17 mouse cellular contexts compared by ENCODE assay signal in genomic region chr15:80832808-80833207, GRCm38 (mm10).
A peak's percentile ranks its signal among the peaks of the same experiment; 100 is the strongest.
DNase-seq lines count a peak whose midpoint lies in the region; ATAC-seq and TF ChIP-seq lines count a peak whose summit lies in the region.
"Had no signal": no experiment of that assay in that cellular context is flagged by ENCODE, and none has a peak within 500 bp of the region (broad histone marks: within the 10 kb centered on the region; RNA-seq: fewer than 3 reads in every experiment).

No protein-coding gene starts in this region.

- H3K79me2 ChIP-seq in MEL (ENCODE audit: control insufficient read depth, insufficient read depth, low read length, poor library complexity) = peaks cover 9% of the 10 kb centered on the region

- ATAC-seq in heart, embryonic 14.5 days (ENCODE audit: insufficient number of reproducible peaks, insufficient read depth, low FRiP score, low read depth) = no peak
- no peak for ATAC-seq in heart, embryonic 11.5 days (replicated peaks; ENCODE audit: insufficient number of reproducible peaks, low FRiP score, low TSS enrichment)
- ATAC-seq in granulocyte monocyte progenitor cell, adult 5-6 weeks (replicated peaks; ENCODE audit: poor library complexity, severe bottlenecking) = peak; percentile 84
- peak; percentile 58 for ATAC-seq in megakaryocyte, adult 5-6 weeks (ENCODE audit: poor library complexity, severe bottlenecking)
- no peak for ATAC-seq in cerebellum, adult (ENCODE audit: insufficient number of reproducible peaks, low FRiP score, low TSS enrichment)
- ATAC-seq: inflammation-experienced regulatory T-cells, adult 6 months had no signal

- H3K9ac ChIP-seq in heart, embryonic 14.5 days (ENCODE audit: low read length) = 0 out of 2 replicates have a peak overlapping the region, but pooled peaks have one; percentile 17
- no peak overlapping the region for H3K9ac ChIP-seq in heart, embryonic 11.5 days (ENCODE audit: low read depth, low read length)
- H3K9ac ChIP-seq in MEL (ENCODE audit: control insufficient read depth, low read depth, low read length, poor library complexity, severe bottlenecking) = no peak overlapping the region
- H3K9ac ChIP-seq: neural tube, embryonic 12.5 days had no signal

- no peak for TF ChIP-seq RAD21 in MEL (IDR thresholded peaks at IDR 0.05; ENCODE audit: low read depth, low read length)

- peak; percentile 11 to 65; a peak in 3 of 4 replicates for TF ChIP-seq EP300 in MEL (IDR thresholded peaks at IDR 0.05; ENCODE audit: low read depth in 1 of 2, low read length in 2 of 2)

- H3K9me3 ChIP-seq in heart, embryonic 14.5 days (ENCODE audit: control insufficient read depth, low read length) = no peaks in the 10 kb centered on the region
- H3K9me3 ChIP-seq in heart, embryonic 11.5 days (replicated peaks; ENCODE audit: control insufficient read depth, low read length) = no peaks in the 10 kb centered on the region
- H3K9me3 ChIP-seq in MEL (replicated peaks; ENCODE audit: insufficient read depth, low read length) = no peaks in the 10 kb centered on the region
- H3K9me3 ChIP-seq: hindbrain, embryonic 10.5 days; midbrain, embryonic 10.5 days; neural tube, embryonic 12.5 days had no signal

- no peaks in the 10 kb centered on the region for H3K27me3 ChIP-seq in heart, embryonic 14.5 days (ENCODE audit: control insufficient read depth, insufficient read depth, low read length)
- no peaks in the 10 kb centered on the region for H3K27me3 ChIP-seq in heart, embryonic 11.5 days (ENCODE audit: control insufficient read depth, insufficient read depth, low read length)
- no peaks in the 10 kb centered on the region for H3K27me3 ChIP-seq in MEL (ENCODE audit: control insufficient read depth in 1 of 2, insufficient read depth in 2 of 2, low read length in 2 of 2)
- H3K27me3 ChIP-seq: neural tube, embryonic 12.5 days had no signal

- peaks cover 14 to 64% of the 10 kb centered on the region in 2 experiments for H3K4me1 ChIP-seq in heart, embryonic 14.5 days (ENCODE audit: control insufficient read depth in 2 of 2, insufficient read depth in 2 of 2, low read length in 2 of 2)
- peaks cover 46% of the 10 kb centered on the region for H3K4me1 ChIP-seq in heart, embryonic 11.5 days (ENCODE audit: control insufficient read depth, insufficient read depth, low read length)
- peaks cover 24 to 31% of the 10 kb centered on the region in 2 experiments for H3K4me1 ChIP-seq in MEL (ENCODE audit: control insufficient read depth in 1 of 2, insufficient read depth in 2 of 2, low read length in 2 of 2)
- H3K4me1 ChIP-seq: hindbrain, embryonic 10.5 days had no signal

- TF ChIP-seq CTCF in MEL (IDR thresholded peaks at IDR 0.05 in 2 of 3, conservative IDR thresholded peaks at IDR 0.05 in 1 of 3; ENCODE audit: control insufficient read depth in 1 of 3, insufficient read depth in 1 of 3, low read depth in 2 of 3, low read length in 3 of 3, poor library complexity in 1 of 3, severe bottlenecking in 1 of 3) = no peak

- peak; percentile 37 for DNase-seq in MEL (ENCODE audit: low read depth, low spot score)
- DNase-seq in urinary bladder, postnatal 25 days (ENCODE audit: low spot score) = no peak
- DNase-seq: cerebellum, postnatal 14 days; gastrocnemius, postnatal 25 days; kidney, adult 9 months; kidney, postnatal 4 days; lung, postnatal 10 days; thymus, postnatal 36 days had no signal

- 13% methylated on average over 3 of the region's 3 CpGs for WGBS in heart, embryonic 14.5 days
- 19% methylated on average over 3 of the region's 3 CpGs for WGBS in heart, embryonic 11.5 days (ENCODE audit: insufficient replicate concordance)

- H3K36me3 ChIP-seq in heart, embryonic 14.5 days (ENCODE audit: control insufficient read depth, insufficient read depth, low read length) = no peaks in the 10 kb centered on the region
- no peaks in the 10 kb centered on the region for H3K36me3 ChIP-seq in heart, embryonic 11.5 days (ENCODE audit: control insufficient read depth, insufficient read depth, low read length)
- peaks cover 0 to 39% of the 10 kb centered on the region in 2 experiments; a peak in 2 of 4 replicates for H3K36me3 ChIP-seq in MEL (ENCODE audit: control insufficient read depth in 1 of 2, insufficient read depth in 2 of 2, low read length in 2 of 2)
- H3K36me3 ChIP-seq: hindbrain, embryonic 10.5 days; midbrain, embryonic 10.5 days; neural tube, embryonic 12.5 days had no signal

- H3K4me3 ChIP-seq in heart, embryonic 14.5 days (ENCODE audit: control insufficient read depth in 1 of 2, insufficient read depth in 1 of 2, low read depth in 1 of 2, low read length in 2 of 2) = no peak overlapping the region
- H3K4me3 ChIP-seq in heart, embryonic 11.5 days (ENCODE audit: low read depth, low read length) = no peak overlapping the region
- H3K4me3 ChIP-seq in MEL (ENCODE audit: control insufficient read depth in 1 of 2, insufficient read depth in 1 of 2, low read depth in 2 of 2, low read length in 2 of 2) = 0 out of 4 replicates have a peak overlapping the region, but pooled peaks of 1 of the 2 experiments have one; percentile 0
- H3K4me3 ChIP-seq: hindbrain, embryonic 10.5 days; midbrain, embryonic 10.5 days; neural tube, embryonic 12.5 days had no signal

- TF ChIP-seq POLR2A in MEL (IDR thresholded peaks at IDR 0.05; ENCODE audit: control insufficient read depth in 1 of 2, insufficient read depth in 1 of 2, low read depth in 1 of 2, low read length in 2 of 2, poor library complexity in 1 of 2) = no peak

- H3K27ac ChIP-seq in heart, embryonic 14.5 days (replicated peaks in 1 of 2; ENCODE audit: control insufficient read depth in 1 of 2, insufficient read depth in 1 of 2, low read depth in 2 of 2, low read length in 2 of 2) = peak overlapping the region; percentile 12 to 45; a peak in 2 of 4 replicates
- H3K27ac ChIP-seq in heart, embryonic 11.5 days (ENCODE audit: low read depth, low read length) = no peak overlapping the region
- 0 out of 2 replicates have a peak overlapping the region, but pooled peaks have one; percentile 13 for H3K27ac ChIP-seq in MEL (ENCODE audit: control insufficient read depth, low read depth, low read length)
- H3K27ac ChIP-seq: hindbrain, embryonic 10.5 days; midbrain, embryonic 10.5 days; neural tube, embryonic 12.5 days had no signal

- peak overlapping the region; percentile 14; the same call in 1 of the 2 replicates for H3K4me2 ChIP-seq in heart, embryonic 14.5 days (ENCODE audit: low read length)
- no peak overlapping the region for H3K4me2 ChIP-seq in heart, embryonic 11.5 days
- H3K4me2 ChIP-seq: neural tube, embryonic 12.5 days had no signal

TF ChIP-seq in MEL, 35 proteins besides CTCF, POLR2A, EP300 and RAD21 (continues in another document):
- TF ChIP-seq GATA1 (IDR thresholded peaks at IDR 0.05; ENCODE audit: low read depth, low read length) (peak; percentile 65), BHLHE40 (IDR thresholded peaks at IDR 0.05; ENCODE audit: borderline replicate concordance, low read depth, low read length) (no peak), TCF12 (IDR thresholded peaks at IDR 0.05; ENCODE audit: low read depth, low read length) (peak; percentile 37; the same call in 1 of the 2 replicates), TBP (IDR thresholded peaks at IDR 0.05; ENCODE audit: low read depth, low read length) (no peak), ETS1 (IDR thresholded peaks at IDR 0.05; ENCODE audit: low read depth, low read length) (peak; percentile 76), MYC (IDR thresholded peaks at IDR 0.05; ENCODE audit: low read depth, low read length) (0 out of 2 replicates have a peak, but pooled peaks have one; percentile 16), NRF1 (IDR thresholded peaks at IDR 0.05; ENCODE audit: insufficient read depth, low read depth, low read length, poor library complexity, severe bottlenecking) (no peak), MAX (IDR thresholded peaks at IDR 0.05; ENCODE audit: low read length) (no peak), HCFC1 (IDR thresholded peaks at IDR 0.05; ENCODE audit: low read depth, low read length) (no peak), MEF2A (IDR thresholded peaks at IDR 0.05; ENCODE audit: extremely low read depth, insufficient replicate concordance, low read depth, low read length, poor library complexity, severe bottlenecking) (no peak), MYB (IDR thresholded peaks at IDR 0.05; ENCODE audit: low read depth, low read length) (peak; percentile 70), ELF1 (IDR thresholded peaks at IDR 0.05; ENCODE audit: low read depth, low read length) (no peak), E2F4 (IDR thresholded peaks at IDR 0.05; ENCODE audit: borderline replicate concordance, low read depth, low read length) (no peak), GABPA (IDR thresholded peaks at IDR 0.05; ENCODE audit: low read depth, low read length) (no peak), CHD1 (IDR thresholded peaks at IDR 0.05; ENCODE audit: low read depth, low read length) (no peak), SIN3A (IDR thresholded peaks at IDR 0.05; ENCODE audit: low read length) (peak; percentile 50; the same call in 1 of the 2 replicates), ZNF384 (IDR thresholded peaks at IDR 0.05; ENCODE audit: low read depth, low read length) (no peak), JUND (IDR thresholded peaks at IDR 0.05; ENCODE audit: low read depth, low read length) (no peak), RCOR1 (IDR thresholded peaks at IDR 0.05; ENCODE audit: low read depth, low read length) (peak; percentile 77), ZMIZ1 (IDR thresholded peaks at IDR 0.05; ENCODE audit: low read depth, low read length) (no peak), MAZ (IDR thresholded peaks at IDR 0.05; ENCODE audit: low read depth, low read length) (no peak), UBTF (IDR thresholded peaks at IDR 0.05; ENCODE audit: borderline replicate concordance, insufficient read depth, low read depth, low read length) (no peak), POLR2AphosphoS5 (IDR thresholded peaks at IDR 0.05; ENCODE audit: borderline replicate concordance, low read depth, low read length) (no peak), USF1 (IDR thresholded peaks at IDR 0.05; ENCODE audit: low read depth, low read length) (no peak), SMC3 (IDR thresholded peaks at IDR 0.05; ENCODE audit: low read depth, low read length) (no peak), TAL1 (IDR thresholded peaks at IDR 0.05; ENCODE audit: low read length) (no peak), ZKSCAN1 (IDR thresholded peaks at IDR 0.05; ENCODE audit: low read depth, low read length) (no peak), CHD2 (IDR thresholded peaks at IDR 0.05; ENCODE audit: low read length) (no peak), MAFK (IDR thresholded peaks at IDR 0.05; ENCODE audit: borderline replicate concordance, low read depth, low read length) (no peak), USF2 (IDR thresholded peaks at IDR 0.05; ENCODE audit: borderline replicate concordance in 1 of 2, insufficient read depth in 1 of 2, low read depth in 1 of 2, low read length in 2 of 2) (no peak), POLR2AphosphoS2 (IDR thresholded peaks at IDR 0.05; ENCODE audit: low read length) (no peak), ZC3H11A (IDR thresholded peaks at IDR 0.05; ENCODE audit: low read depth, low read length) (no peak), KAT2A (conservative IDR thresholded peaks at IDR 0.05; ENCODE audit: low read depth, low read length) (no peak)

Comparison
In these comparisons a context has a peak if more than half of its experiments do, and no peak if none do; other contexts are left out.
1. ATAC-seq: peak in granulocyte monocyte progenitor cell, adult 5-6 weeks (single experiment) and megakaryocyte, adult 5-6 weeks (single experiment); none in heart, embryonic 14.5 days (single experiment), heart, embryonic 11.5 days (single experiment) and cerebellum, adult (single experiment).